Mouse (Mus musculus) intestine, embryonic 16.5 days (tissue): ENCODE data around the gene Cep135. TPM values are rescaled to one million over a fixed set of nuclear protein-coding genes. Genes with fewer than 3 reads are reported as not detected.

Experiments used
- ATAC-seq: fragments of 200-750 bp; cut with Nextera tagmentation; 2 replicates; pipeline ENCODE4 v1.8.0; 2017; ENCODE audit warnings: moderate TSS enrichment, moderate library complexity
- H3K27ac ChIP-seq: fragments of 300-500 bp; sonication (generic); 2 replicates; pipeline ENCODE4 v1.5.1; 2014; ENCODE audit warnings: mild to moderate bottlenecking, low read length
- H3K27me3 ChIP-seq: fragments of 300-500 bp; sonication (generic); replicated peaks from 2 replicates; pipeline ENCODE4 v1.6.1; 2014; ENCODE audit warnings: low read length, control low read depth, mixed read lengths; ENCODE audit not compliant: control insufficient read depth, insufficient read depth
- H3K36me3 ChIP-seq: fragments of 300-500 bp; sonication (generic); 2 replicates; pipeline ENCODE4 v1.6.1; 2014; ENCODE audit warnings: low read length, control low read depth; ENCODE audit not compliant: control insufficient read depth, insufficient read depth
- H3K4me1 ChIP-seq: fragments of 300-500 bp; sonication (generic); 2 replicates; pipeline ENCODE4 v1.6.1; 2014; ENCODE audit warnings: low read length, control low read depth, mixed read lengths; ENCODE audit not compliant: control insufficient read depth, insufficient read depth
- H3K4me2 ChIP-seq: fragments of 300-500 bp; sonication (generic); 2 replicates; pipeline ENCODE4 v1.6.1; 2014; ENCODE audit warnings: low read depth, low read length, control low read depth
- H3K4me3 ChIP-seq: fragments of 300-500 bp; sonication (generic); 2 replicates; pipeline ENCODE4 v1.5.1; 2014; ENCODE audit warnings: mild to moderate bottlenecking, low read length
- H3K9ac ChIP-seq: fragments of 300-500 bp; sonication (generic); 2 replicates; pipeline ENCODE4 v1.6.1; 2014; ENCODE audit warnings: low read depth, low read length
- H3K9me3 ChIP-seq: fragments of 300-500 bp; sonication (generic); 2 replicates; pipeline ENCODE4 v1.6.1; 2016; ENCODE audit warnings: low read length, control low read depth; ENCODE audit not compliant: control insufficient read depth
- WGBS: fragments of 180-500 bp; shearing (Covaris S2); extraction: QIAGEN DNeasy Blood & Tissue Kit; methylation state at CpG from one replicate; pipeline ENCODE4 v1.1.7; 2014; 5-methylcytosine and 5-hydroxymethylcytosine counted together
- polyA plus RNA-seq: library from polyadenylated mRNA; unstranded; fragments of >200 nt; fragmentation: Nextera tagmentation; extraction: Ambion mirVana; gene quantifications from 2 replicates; pipeline ENCODE4 v1.2.1, GENCODE M21; 2015

Gene Cep135
- polyA plus RNA-seq, 1 experiment from 2014 or later = 4.8 TPM

- peaks cover 3% of the 10 kb centered on the region for H3K36me3 ChIP-seq
- WGBS = 61% methylated on average over 1 of the region's 1 CpGs
- no peaks in the 10 kb centered on the region for H3K9me3 ChIP-seq
- H3K27ac ChIP-seq = no peak overlapping the region
- ATAC-seq = no peak
- no peak overlapping the region for H3K9ac ChIP-seq
- no peak overlapping the region for H3K4me3 ChIP-seq
- no peaks in the 10 kb centered on the region for H3K4me1 ChIP-seq
- no peaks in the 10 kb centered on the region for H3K27me3 ChIP-seq
- no peak overlapping the region for H3K4me2 ChIP-seq
Measured at GRCm38 (mm10) chr5:76627770-76628169, 39.3 kb downstream of the Cep135 start.

- no peak overlapping the region for H3K4me3 ChIP-seq
- no peaks in the 10 kb centered on the region for H3K27me3 ChIP-seq
- H3K36me3 ChIP-seq = peaks cover 5% of the 10 kb centered on the region
- H3K27ac ChIP-seq = no peak overlapping the region
- H3K9me3 ChIP-seq = no peaks in the 10 kb centered on the region
- H3K4me2 ChIP-seq = no peak overlapping the region
- H3K9ac ChIP-seq = no peak overlapping the region
- H3K4me1 ChIP-seq = no peaks in the 10 kb centered on the region
- no peak for ATAC-seq
- WGBS = 57% methylated on average over 10 of the region's 10 CpGs
Measured at GRCm38 (mm10) chr5:76634012-76634411, 45.5 kb downstream of the Cep135 start.

- H3K9ac ChIP-seq = no peak overlapping the region
- no peaks in the 10 kb centered on the region for H3K9me3 ChIP-seq
- H3K27ac ChIP-seq = no peak overlapping the region
- no peaks in the 10 kb centered on the region for H3K4me1 ChIP-seq
- no peak overlapping the region for H3K4me3 ChIP-seq
- WGBS = 79% methylated on average over 2 of the region's 2 CpGs
- H3K36me3 ChIP-seq = peaks cover 5% of the 10 kb centered on the region
- no peaks in the 10 kb centered on the region for H3K27me3 ChIP-seq
- H3K4me2 ChIP-seq = no peak overlapping the region
- no peak for ATAC-seq
Measured at GRCm38 (mm10) chr5:76635592-76635991, 47.1 kb downstream of the Cep135 start.

GRCm38 (mm10) chr5:76642076-76642475 is 53.6 kb downstream of the Cep135 start:
- Histone ChIP-seq H3K4me3 (no peak overlapping the region), H3K4me1 (no peaks in the 10 kb centered on the region), H3K27ac (no peak overlapping the region), H3K9ac (no peak overlapping the region), H3K27me3 (no peaks in the 10 kb centered on the region), H3K9me3 (no peaks in the 10 kb centered on the region), H3K36me3 (peaks cover 13% of the 10 kb centered on the region), H3K4me2 (no peak overlapping the region)
- no peak for ATAC-seq
- WGBS = 91% methylated on average over 4 of the region's 4 CpGs

DNA sequence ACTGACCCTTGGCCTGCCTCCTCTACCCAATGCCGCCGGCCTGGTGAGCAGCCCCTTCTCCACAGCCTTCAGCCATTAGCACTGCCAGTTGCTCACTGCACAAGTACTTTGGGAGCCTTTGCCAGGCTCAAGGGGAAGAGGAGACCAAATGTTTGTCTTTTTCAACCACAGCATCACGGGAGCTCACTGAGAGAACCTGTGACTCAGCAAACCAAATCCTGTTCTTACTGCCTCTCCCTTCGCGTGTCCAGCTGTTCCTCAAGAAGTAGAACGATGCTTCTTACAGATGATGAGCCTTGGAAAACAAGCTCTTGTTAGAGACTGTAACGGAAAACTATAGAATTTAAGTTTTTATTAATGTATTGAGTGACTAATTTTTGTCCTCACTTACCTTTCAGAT is 55.7 kb downstream of the Cep135 start:
- no peaks in the 10 kb centered on the region for H3K27me3 ChIP-seq
- ATAC-seq = no peak
- H3K4me2 ChIP-seq = no peak overlapping the region
- no peaks in the 10 kb centered on the region for H3K4me1 ChIP-seq
- no peak overlapping the region for H3K9ac ChIP-seq
- 91% methylated on average over 7 of the region's 7 CpGs for WGBS
- peaks cover 13% of the 10 kb centered on the region for H3K36me3 ChIP-seq
- no peak overlapping the region for H3K27ac ChIP-seq
- H3K4me3 ChIP-seq = no peak overlapping the region
- H3K9me3 ChIP-seq = no peaks in the 10 kb centered on the region

DNA sequence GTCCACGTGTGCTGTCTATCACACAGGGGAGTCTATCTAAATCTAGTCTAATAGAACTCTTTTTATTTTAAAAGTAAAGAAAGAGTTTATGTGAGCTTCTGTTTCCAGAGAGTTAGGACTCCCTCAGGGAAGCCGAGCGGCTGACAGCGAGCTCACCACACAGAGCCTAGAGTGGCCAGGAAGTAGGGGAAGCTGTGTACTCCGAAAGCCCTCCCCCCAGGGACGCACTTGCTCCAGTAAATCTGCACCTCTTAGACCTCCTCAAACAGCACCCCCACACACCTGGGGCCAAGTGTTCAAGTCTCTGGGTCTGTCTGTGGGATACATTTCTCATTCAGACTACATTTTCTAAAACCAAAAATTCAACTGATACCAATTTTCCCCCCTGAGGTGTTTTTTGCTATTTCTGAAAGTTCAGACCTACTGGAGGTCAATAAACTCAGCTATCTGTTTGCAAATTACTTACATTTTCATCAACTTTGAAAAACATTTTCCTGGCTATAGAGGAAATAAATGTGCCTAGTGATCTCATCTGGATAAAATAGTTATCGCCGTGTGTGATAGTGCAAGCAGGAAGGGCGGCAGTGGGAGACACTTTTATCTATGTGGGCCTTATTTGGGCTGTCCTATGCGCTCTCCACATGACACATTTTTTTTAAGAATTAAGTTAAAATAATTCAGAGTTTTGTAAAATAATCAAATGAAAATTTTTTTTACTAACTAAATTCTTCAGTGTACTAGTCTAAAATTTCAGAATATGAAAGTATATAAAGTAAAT is 56.8 kb downstream of the Cep135 start:
- ATAC-seq = no peak
- no peaks in the 10 kb centered on the region for H3K4me1 ChIP-seq
- WGBS = 90% methylated on average over 10 of the region's 10 CpGs

DNA sequence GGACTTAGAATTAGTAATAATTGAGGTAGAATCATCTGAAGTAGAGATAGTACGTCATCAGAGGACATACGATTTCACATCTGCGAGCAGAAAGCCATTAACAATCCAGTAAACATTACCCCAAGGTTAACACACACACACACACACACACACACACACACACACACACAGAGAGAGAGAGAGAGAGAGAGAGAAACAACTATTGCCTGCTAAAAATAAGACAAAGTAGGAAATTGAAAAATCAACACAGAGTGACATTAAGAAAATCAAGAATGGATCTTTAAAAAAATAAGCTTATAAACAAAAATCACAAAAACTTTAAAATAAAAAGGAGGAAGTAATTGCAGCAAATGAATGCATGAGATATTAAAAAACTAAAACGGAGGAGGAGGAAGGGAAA is 61.4 kb downstream of the Cep135 start:
- Histone ChIP-seq H3K9me3 (no peaks in the 10 kb centered on the region), H3K27me3 (no peaks in the 10 kb centered on the region), H3K9ac (no peak overlapping the region), H3K4me2 (no peak overlapping the region), H3K27ac (no peak overlapping the region), H3K4me1 (0 out of 2 replicates have a peak, but pooled peaks cover 3% of the 10 kb centered on the region), H3K4me3 (no peak overlapping the region), H3K36me3 (no peaks in the 10 kb centered on the region)
- 55% methylated on average over 4 of the region's 4 CpGs for WGBS
- ATAC-seq = no peak

More for the DNA sequence above, 56.8 kb downstream of the Cep135 start:
- no peak overlapping the region for H3K9ac ChIP-seq
- H3K36me3 ChIP-seq = peaks cover 13% of the 10 kb centered on the region
- no peaks in the 10 kb centered on the region for H3K27me3 ChIP-seq
- no peak overlapping the region for H3K4me2 ChIP-seq
- H3K9me3 ChIP-seq = no peaks in the 10 kb centered on the region
- H3K27ac ChIP-seq = no peak overlapping the region
- H3K4me3 ChIP-seq = no peak overlapping the region

DNA sequence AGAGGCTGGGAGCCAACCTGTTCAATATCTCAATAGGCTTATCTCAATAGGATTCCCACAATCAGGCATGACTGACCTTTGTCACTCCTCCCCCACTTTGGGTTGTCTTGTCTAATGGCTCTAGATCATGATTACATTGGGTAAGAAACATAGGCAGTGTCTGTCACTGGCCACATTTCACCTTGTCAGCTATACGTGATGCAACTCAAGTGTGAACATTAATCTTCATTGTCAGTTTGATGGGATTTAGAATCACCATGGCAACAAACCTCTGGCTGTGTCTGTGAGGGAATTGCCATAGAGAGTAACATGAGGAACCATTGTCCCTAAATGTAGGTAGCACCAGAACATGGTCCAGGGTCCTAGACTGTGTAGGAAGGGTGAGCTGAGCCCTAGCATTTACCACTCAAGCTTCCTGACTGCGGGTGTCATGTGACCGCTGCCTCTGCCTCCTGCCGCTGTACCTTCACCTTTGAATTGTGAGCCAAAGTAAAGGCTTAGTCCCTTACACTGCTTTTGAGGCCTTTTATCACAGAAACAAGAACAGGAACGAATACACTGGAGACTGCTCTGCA is 62.7 kb downstream of the Cep135 start:
- no peak overlapping the region for H3K9ac ChIP-seq
- no peaks in the 10 kb centered on the region for H3K9me3 ChIP-seq
- no peak overlapping the region for H3K4me3 ChIP-seq
- no peak overlapping the region for H3K4me2 ChIP-seq
- peak; percentile 86 for ATAC-seq
- 57% methylated on average over 5 of the region's 5 CpGs for WGBS
- no peaks in the 10 kb centered on the region for H3K36me3 ChIP-seq
- peak overlapping the region; percentile 44; the same call in 1 of the 2 replicates for H3K27ac ChIP-seq
- 0 out of 2 replicates have a peak, but pooled peaks cover 3% of the 10 kb centered on the region for H3K4me1 ChIP-seq
- H3K27me3 ChIP-seq = no peaks in the 10 kb centered on the region

GRCm38 (mm10) chr5:76656212-76656611 is 67.7 kb downstream of the Cep135 start, which contains the start of gene C530008M17Rik:
Gene C530008M17Rik (plus strand): TSS chr5:76656512.
- Histone ChIP-seq H3K9ac (peak within 1 kb of the TSS; percentile 92), H3K27me3 (no peaks in the 10 kb centered on the region), H3K4me2 (peak within 1 kb of the TSS; percentile 95), H3K27ac (no peak within 1 kb of the TSS), H3K4me3 (peak within 1 kb of the TSS; percentile 83), H3K4me1 (0 out of 2 replicates have a peak, but pooled peaks cover 3% of the 10 kb centered on the region), H3K36me3 (no peaks in the 10 kb centered on the region), H3K9me3 (no peaks in the 10 kb centered on the region)
- no peak for ATAC-seq
- 89% methylated on average over 2 of the region's 2 CpGs for WGBS
